Mouse (Mus musculus): ENCODE data around the gene Hoxc4.

DNA sequence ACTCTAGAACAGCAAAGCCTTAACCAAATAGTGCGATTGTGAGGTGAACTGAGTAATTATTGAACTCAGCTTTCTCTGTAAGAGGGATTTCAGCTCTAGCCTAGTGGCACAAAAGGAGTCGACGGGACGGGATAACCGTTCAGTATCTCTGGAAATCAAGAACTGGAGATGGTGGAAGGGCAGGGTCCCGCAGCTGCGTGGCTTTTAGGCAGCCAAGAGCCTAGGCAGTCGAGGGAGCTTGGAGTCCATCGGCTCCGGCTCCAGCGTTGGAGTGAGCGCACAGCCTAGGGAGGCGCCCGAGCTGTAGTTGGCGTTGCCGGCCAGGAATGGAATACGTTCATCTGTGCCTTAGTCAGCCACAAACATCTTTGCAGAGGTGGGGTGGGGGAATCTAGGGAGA is 13.4 kb upstream of the Hoxc4 start:
- TF ChIP-seq CTCF (IDR thresholded peaks at IDR 0.05; ENCODE audit: low read depth, low read length) = no peak
- TF ChIP-seq POLR2A (IDR thresholded peaks at IDR 0.05; ENCODE audit: insufficient read depth, low read length) = no peak
